Mouse (Mus musculus) c-Kit-positive CD71-positive TER-119-positive erythroid progenitor cells, embryonic 14.5 days (primary cell): ENCODE results near the gene Btbd35f2.
"Not testable (repeated sequence)": the region's sequence is repeated elsewhere in the genome, so short reads cannot be mapped to it uniquely, and the experiment has no call there.

Source experiments
- DNase-seq: peaks from one replicate; pipeline ENCODE4 v3.0.0-alpha.2; 2013; ENCODE audit warnings: low spot score

Btbd35f2 gene

GRCm38 (mm10) chrX:32278094-32278493 is at the start of gene Btbd35f2:
Btbd35f2 (plus strand) TSS chrX:32278394.
- DNase-seq = not testable (repeated sequence)
